Mouse (Mus musculus) bone marrow, adult 2 months (tissue): ENCODE data around the gene Ccl26. TPM values are rescaled to one million over a fixed set of nuclear protein-coding genes. Genes with fewer than 3 reads are reported as not detected.

Source experiments
- H3K27ac ChIP-seq: fragments of 200-500 bp; 2 replicates; pipeline ENCODE4 v1.5.1; 2012; ENCODE audit warnings: low read depth, mild to moderate bottlenecking, control low read depth, inconsistent platforms, low read length; ENCODE audit not compliant: control insufficient read depth, poor library complexity, insufficient read depth
- H3K4me1 ChIP-seq: fragments of 200-500 bp; 2 replicates; pipeline ENCODE4 v1.6.1; 2011; ENCODE audit warnings: low read length; ENCODE audit not compliant: control insufficient read depth, insufficient read depth
- H3K4me3 ChIP-seq: fragments of 200-500 bp; replicated peaks from 2 replicates; pipeline ENCODE3; 2011; ENCODE audit warnings: mild to moderate bottlenecking, low read depth, low read length, control low read depth; ENCODE audit not compliant: control insufficient read depth
- CTCF ChIP-seq: fragments of 200-500 bp; IDR thresholded peaks from 2 replicates; pipeline ENCODE4 v1.5.1; 2011; ENCODE audit warnings: low read length, control low read depth; ENCODE audit not compliant: control insufficient read depth, insufficient read depth
- POLR2A ChIP-seq: fragments of 200-500 bp; IDR thresholded peaks from 2 replicates; pipeline ENCODE4 v1.6.1; 2011; ENCODE audit warnings: low read depth, mild to moderate bottlenecking, control low read depth, low read length, borderline replicate concordance; ENCODE audit not compliant: control insufficient read depth
- WGBS: fragments of 180-500 bp; shearing (Covaris S2); methylation state at CpG from one replicate; pipeline ENCODE4 v1.1.7; 2018; 5-methylcytosine and 5-hydroxymethylcytosine counted together
- polyA plus RNA-seq: library from polyadenylated mRNA; stranded (reverse); fragments of >200 nt; gene quantifications from 2 replicates; pipeline ENCODE4 v1.2.4, GENCODE M21; 2011; ENCODE audit warnings: low replicate concordance; ENCODE audit not compliant: missing spikeins, insufficient read depth, insufficient read length

The Ccl26 gene
- polyA plus RNA-seq, 1 experiment = not detected

GRCm38 (mm10) chr5:135513131-135513530 is 50.2 kb downstream of the Ccl26 start:
- TF ChIP-seq CTCF (no peak), POLR2A (no peak)
- 78% methylated on average over 4 of the region's 4 CpGs for WGBS
- H3K4me1 ChIP-seq = no peaks in the 10 kb centered on the region
- no peak overlapping the region for H3K4me3 ChIP-seq
- H3K27ac ChIP-seq = no peak overlapping the region

GRCm38 (mm10) chr5:135511105-135511504 is 52.3 kb downstream of the Ccl26 start:
- 46% methylated on average over 5 of the region's 5 CpGs for WGBS
- Histone ChIP-seq H3K27ac (no peak overlapping the region), H3K4me1 (no peaks in the 10 kb centered on the region), H3K4me3 (no peak overlapping the region)
- TF ChIP-seq POLR2A (no peak), CTCF (peak; percentile 18; the same call in 1 of the 2 replicates)

Other genes with a start within 250 kb of the Ccl26 start
- gene Fkbp6, start 213.5 kb downstream of the Ccl26 start, polyA plus RNA-seq = not detected in 2 replicates
- not detected in 2 replicates for gene Trim50, start 210.3 kb downstream of the Ccl26 start, polyA plus RNA-seq
- gene Nsun5, start 193.6 kb downstream of the Ccl26 start, polyA plus RNA-seq = 5.7 and 12.8 TPM in 2 replicates
- 10.0 and 15.8 TPM in 2 replicates for gene Pom121, start 169.0 kb downstream of the Ccl26 start, polyA plus RNA-seq
- gene Hip1, start 18.4 kb downstream of the Ccl26 start, polyA plus RNA-seq = 7.8 and 14.5 TPM in 2 replicates
- not detected in 2 replicates for gene Ccl24, start 9.5 kb upstream of the Ccl26 start, polyA plus RNA-seq
- 2.7 and 10.5 TPM in 2 replicates for gene Rhbdd2, start 69.0 kb upstream of the Ccl26 start, polyA plus RNA-seq
- 17.6 and 28.4 TPM in 2 replicates for gene Por, start 106.5 kb upstream of the Ccl26 start, polyA plus RNA-seq
- 19.0 and 74.1 TPM in 2 replicates for gene Tmem120a, start 180.9 kb upstream of the Ccl26 start, polyA plus RNA-seq
- 1.8 and 2.3 TPM in 2 replicates for gene Styxl1, start 214.8 kb upstream of the Ccl26 start, polyA plus RNA-seq
- gene Mdh2, start 214.9 kb upstream of the Ccl26 start, polyA plus RNA-seq = 109 and 132 TPM in 2 replicates
- gene Srrm3, start 243.3 kb upstream of the Ccl26 start, polyA plus RNA-seq = not detected in 2 replicates